Mouse (Mus musculus) testis, postnatal 10 days (tissue): Measurements from ENCODE around the gene Olfr201.
"Not testable (repeated sequence)": the region's sequence is repeated elsewhere in the genome, so short reads cannot be mapped to it uniquely, and the experiment has no call there.

Experiments used
- DNase-seq: peaks from one replicate; pipeline ENCODE4 v3.0.0; 2021; ENCODE audit warnings: low spot score

The Olfr201 gene

GRCm38 (mm10) chr16:59272532-59272931, at the start of gene Olfr201:
Olfr201 (minus strand) TSS chr16:59272632.
- not testable (repeated sequence) for DNase-seq

DNA sequence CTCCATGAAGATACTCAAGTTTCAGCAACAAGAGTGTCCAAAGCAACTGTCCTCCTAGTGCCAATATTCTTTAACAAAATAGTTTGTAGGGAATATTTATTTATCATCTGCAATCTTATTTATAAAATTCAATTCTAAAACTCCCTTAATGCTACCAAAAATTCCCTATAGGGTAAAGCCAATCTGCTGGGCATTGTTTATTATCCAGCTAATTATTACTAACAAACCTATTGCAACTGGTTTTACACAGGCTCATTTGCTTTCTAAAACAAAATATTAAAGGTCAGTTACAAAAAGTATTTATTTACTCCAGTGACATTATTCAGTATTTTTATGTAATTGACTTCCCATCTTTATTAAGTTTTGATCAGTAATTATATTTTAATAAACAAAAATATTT, 45.7 kb upstream of the Olfr201 start, which contains the start of gene Olfr204:
Olfr204 (minus strand) TSS at position 101 of the 400 bp plus-strand sequence.
- no peak for DNase-seq

DNA sequence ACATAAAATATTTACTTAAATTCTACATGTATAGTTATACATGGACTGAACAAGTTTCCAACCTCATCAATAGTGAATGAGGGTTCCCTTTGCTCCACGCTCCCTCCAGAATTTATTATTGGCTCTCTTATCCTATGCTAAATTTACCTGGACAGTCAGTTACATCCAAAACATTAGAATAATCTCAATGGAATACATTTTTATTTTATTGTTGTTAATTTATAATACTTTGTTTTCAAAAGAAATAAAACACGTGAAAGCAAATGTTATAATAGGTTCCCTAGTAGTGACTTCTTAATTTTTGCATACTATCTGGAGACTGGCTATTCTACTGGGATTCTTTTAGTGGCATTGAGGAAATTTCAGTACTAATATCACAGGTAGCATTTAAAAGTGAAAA, 26.1 kb upstream of the Olfr201 start, which contains the start of gene Olfr203:
Olfr203 (plus strand) TSS at position 301 of the 400 bp plus-strand sequence.
- no peak for DNase-seq

DNA sequence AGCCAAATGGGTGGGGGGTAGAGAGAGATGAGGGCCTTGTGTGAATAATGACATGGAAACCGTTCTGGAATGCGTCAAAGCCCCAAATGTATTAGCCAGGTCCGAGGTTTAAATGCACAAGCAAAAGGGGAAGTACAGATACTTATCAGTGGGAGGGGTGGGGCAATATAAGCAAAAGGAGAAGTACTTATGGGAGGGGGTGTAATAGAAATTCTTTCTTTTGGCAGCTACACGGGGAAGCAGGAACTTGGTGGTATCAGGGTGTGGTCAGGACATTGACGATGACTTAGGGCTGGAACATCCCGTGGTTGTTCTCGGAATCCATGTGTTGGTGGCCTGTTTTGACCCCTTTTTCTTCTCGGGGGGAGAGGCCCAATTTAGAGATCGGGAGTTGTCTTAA, 15.1 kb upstream of the Olfr201 start:
- DNase-seq = not testable (repeated sequence)

DNA sequence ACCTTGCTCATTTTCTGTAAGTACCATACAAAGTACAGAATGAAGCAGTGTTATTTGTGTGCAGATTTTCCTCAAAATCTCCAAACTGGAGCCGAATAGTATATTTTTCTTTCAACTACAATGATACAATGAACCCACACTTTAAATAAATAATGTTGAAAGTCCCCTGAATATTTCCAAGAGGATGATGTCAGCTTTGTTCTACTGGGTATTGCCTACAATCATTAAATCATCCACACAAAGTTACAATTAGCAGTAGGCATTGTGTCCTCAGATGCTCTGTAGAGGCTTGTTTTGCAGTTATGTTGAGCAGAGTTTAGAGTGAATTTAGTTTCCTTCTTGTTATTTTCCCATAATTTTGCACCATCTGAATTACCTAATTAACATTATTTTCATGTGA, 14.3 kb upstream of the Olfr201 start, which contains the start of gene Olfr202:
Olfr202 (minus strand) TSS at position 101 of the 400 bp plus-strand sequence.
- no peak for DNase-seq

GRCm38 (mm10) chr16:59283476-59283875, 11.0 kb upstream of the Olfr201 start:
- DNase-seq = no peak

DNA sequence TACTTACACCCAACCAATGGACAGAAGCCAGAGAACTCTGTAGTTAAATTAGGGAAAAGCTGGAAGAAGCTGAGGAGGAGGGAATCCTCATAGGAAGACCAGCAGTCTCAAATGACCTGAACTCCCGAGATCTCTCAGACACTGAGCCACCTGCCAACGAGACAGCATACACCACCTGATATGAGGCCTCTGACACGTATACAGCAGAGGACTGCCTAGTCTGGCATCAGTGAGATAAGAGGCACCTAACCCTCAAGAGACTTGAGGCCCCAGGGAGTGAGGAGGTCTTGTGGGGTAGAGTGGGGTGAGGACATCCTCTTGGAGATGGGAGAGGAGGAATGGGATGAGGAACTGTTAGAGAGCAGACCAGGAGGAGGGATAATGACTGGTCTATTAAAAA, 8.1 kb upstream of the Olfr201 start:
- no peak for DNase-seq

- not testable (repeated sequence) for DNase-seq
Observed at GRCm38 (mm10) chr16:59269097-59269496, 3.3 kb downstream of the Olfr201 start.

- DNase-seq = no peak
Observed at GRCm38 (mm10) chr16:59249684-59250083, 22.7 kb downstream of the Olfr201 start.

DNA sequence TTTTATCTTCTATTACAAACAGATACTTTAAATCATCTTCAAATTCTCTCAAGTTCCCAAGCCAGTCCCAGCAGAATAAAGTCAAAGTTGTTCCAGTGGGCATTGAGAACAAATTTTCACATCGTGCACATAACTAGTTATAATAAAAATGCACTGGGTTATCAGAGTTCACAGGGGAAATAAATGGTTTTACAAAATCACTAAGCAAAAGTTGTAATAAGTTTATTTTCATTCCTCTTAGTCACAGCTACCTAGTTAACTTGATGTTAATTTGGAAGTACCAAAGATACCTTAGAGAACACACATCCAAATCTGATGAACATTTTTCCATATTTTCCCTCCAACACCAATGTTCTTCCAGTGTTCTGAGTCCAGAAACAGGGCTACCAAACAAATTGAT, 52.8 kb downstream of the Olfr201 start, which contains the start of gene Olfr199:
Olfr199 (minus strand) TSS at position 101 of the 400 bp plus-strand sequence.
- DNase-seq = not testable (repeated sequence)

DNA sequence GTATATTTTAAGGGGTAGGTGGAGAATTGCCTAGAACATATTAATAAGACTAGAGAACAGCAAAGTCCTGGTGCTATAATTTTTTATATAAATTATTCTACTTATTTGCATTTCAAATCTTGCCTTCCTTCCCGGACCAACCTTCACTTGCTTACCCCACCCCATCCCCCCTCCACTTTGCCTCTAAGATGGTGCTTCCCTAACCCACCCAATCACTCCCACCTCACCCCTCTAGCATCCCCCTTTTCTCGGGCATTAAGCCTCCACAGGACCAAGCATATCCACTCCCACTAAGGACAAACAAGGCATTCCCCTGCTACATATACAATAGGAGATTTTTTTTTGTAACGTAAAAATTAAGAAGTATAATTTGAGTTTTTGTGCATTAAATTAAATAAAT, 54.6 kb downstream of the Olfr201 start:
- not testable (repeated sequence) for DNase-seq
